Mouse (Mus musculus) kidney, adult 2 months (tissue): ENCODE measurements at regions not wholly inside any gene's neighbourhood (a gene's known extent, or its start where the extent isn't known, plus 50 kb on each side); places are given as distances from the start of the nearest gene placed in this dataset.

Experiments used
- CTCF ChIP-seq: fragments of 200-500 bp; conservative IDR thresholded peaks from 2 replicates; pipeline ENCODE4 v1.5.1; 2011; ENCODE audit warnings: low read depth, mild to moderate bottlenecking, control low read depth, low read length, moderate library complexity, mixed read lengths; ENCODE audit not compliant: insufficient read depth, insufficient read length
- POLR2A ChIP-seq: fragments of 200-500 bp; IDR thresholded peaks from one replicate; pipeline ENCODE4 v1.6.1; 2011; ENCODE audit warnings: low read depth, low read length, control low read depth

GRCm38 (mm10) chr3:119915984-119916865 is 132.0 kb upstream of the Ptbp2 start:
- no peak for TF ChIP-seq POLR2A
- no peak for TF ChIP-seq CTCF
